Mouse (Mus musculus): ENCODE measurements around the gene Slc16a12. TPM values are rescaled to one million over a fixed set of nuclear protein-coding genes. Genes with fewer than 3 reads are reported as not detected.

Gene Slc16a12
- polyA plus RNA-seq, 1 experiment from 2014 or later: 0.74 TPM

DNA sequence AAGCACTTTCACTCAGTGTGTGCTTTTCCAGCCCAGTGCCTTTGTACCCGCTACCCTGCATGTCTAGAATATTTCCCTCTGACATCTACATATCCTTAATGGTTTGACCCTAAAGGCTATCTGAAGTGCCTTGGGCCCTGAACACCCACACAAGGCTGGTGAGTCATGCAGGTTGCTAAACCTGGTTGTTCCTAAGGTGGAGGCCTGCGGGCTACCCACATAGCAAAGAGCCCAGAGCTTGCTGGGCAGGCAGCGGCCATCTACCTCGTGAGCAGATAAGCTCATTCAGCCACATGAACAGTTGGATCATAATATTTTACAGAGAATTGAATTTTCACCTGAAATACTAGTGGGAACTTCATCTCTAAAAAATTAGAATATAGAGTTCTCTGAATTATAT is 11.2 kb downstream of the Slc16a12 start:
- no peaks in the 10 kb centered on the region for H3K36me3 ChIP-seq (ENCODE audit: control insufficient read depth, insufficient read depth, low read length)
- no peaks in the 10 kb centered on the region for H3K9me3 ChIP-seq (ENCODE audit: control insufficient read depth, low read length)
- no peak overlapping the region for H3K4me3 ChIP-seq (ENCODE audit: low read depth, low read length)
- no peaks in the 10 kb centered on the region for H3K4me1 ChIP-seq (replicated peaks; ENCODE audit: control insufficient read depth, insufficient read depth)
- DNase-seq (ENCODE audit: low spot score) (peak; percentile 37), ATAC-seq (ENCODE audit: low FRiP score, low TSS enrichment) (peak; percentile 87)
- H3K27ac ChIP-seq (replicated peaks): no peak overlapping the region
- TF ChIP-seq EP300 (optimal IDR thresholded peaks at IDR 0.05) (no peak), CTCF (IDR thresholded peaks at IDR 0.05; ENCODE audit: low read depth) (no peak)
- 59% methylated on average over 4 of the region's 4 CpGs for WGBS
- no peak overlapping the region for H3K9ac ChIP-seq (ENCODE audit: low read length)
- H3K27me3 ChIP-seq (ENCODE audit: control insufficient read depth, insufficient read depth, low read length): no peaks in the 10 kb centered on the region
- no peak overlapping the region for H3K4me2 ChIP-seq (replicated peaks; ENCODE audit: low read depth)

DNA sequence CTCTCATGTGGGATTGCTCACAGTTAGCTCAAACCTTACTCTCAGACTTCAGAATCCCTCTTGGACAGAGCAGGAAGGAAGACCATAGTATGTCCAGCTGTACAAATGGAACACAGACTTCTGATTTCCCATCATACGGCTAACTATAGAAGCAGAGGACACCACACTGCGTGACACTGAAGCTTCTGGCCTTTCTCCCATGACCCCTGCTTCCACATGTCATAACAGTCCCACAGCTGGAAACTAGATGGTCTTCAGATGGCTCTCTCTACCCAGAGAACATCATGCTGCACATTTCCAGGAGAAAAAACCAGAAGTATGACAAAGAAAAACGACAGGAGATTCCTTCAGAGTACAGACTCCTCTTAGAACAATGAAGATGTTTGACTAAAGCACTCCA is 14.1 kb downstream of the Slc16a12 start:
- 44% methylated on average over 3 of the region's 3 CpGs for WGBS

DNA sequence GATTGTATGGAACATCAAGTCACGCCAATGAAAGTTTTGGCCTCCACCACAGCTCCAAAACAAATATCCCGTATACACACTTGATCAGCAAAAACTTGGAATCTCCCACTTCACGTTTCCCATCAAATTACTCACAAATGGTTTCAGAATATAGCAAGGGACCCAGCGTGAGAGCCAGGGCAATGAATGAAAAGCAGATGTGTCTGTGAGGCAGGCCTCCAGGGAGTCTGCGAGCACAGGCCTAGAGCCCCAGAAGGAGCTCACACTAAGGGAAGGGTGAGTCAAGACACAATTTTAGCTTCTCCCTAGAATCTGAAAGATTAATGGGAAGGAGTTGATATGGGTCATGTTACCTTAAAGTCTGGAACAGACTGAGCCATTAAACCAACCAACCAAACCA is 15.7 kb downstream of the Slc16a12 start:
- H3K4me1 ChIP-seq (replicated peaks; ENCODE audit: control insufficient read depth, insufficient read depth): no peaks in the 10 kb centered on the region
- H3K27me3 ChIP-seq (ENCODE audit: control insufficient read depth, insufficient read depth, low read length): no peaks in the 10 kb centered on the region
- no peak overlapping the region for H3K4me2 ChIP-seq (replicated peaks; ENCODE audit: low read depth)
- H3K4me3 ChIP-seq (ENCODE audit: low read depth, low read length): no peak overlapping the region
- 0 out of 2 replicates have a peak, but pooled peaks cover 3% of the 10 kb centered on the region for H3K9me3 ChIP-seq (ENCODE audit: control insufficient read depth, low read length)
- DNase-seq (ENCODE audit: low spot score): no peak
- no peak overlapping the region for H3K9ac ChIP-seq (ENCODE audit: low read length)
- WGBS: 75% methylated on average over 5 of the region's 5 CpGs
- TF ChIP-seq EP300 (optimal IDR thresholded peaks at IDR 0.05) (no peak), CTCF (IDR thresholded peaks at IDR 0.05; ENCODE audit: low read depth) (no peak)
- H3K27ac ChIP-seq (replicated peaks): no peak overlapping the region
- no peaks in the 10 kb centered on the region for H3K36me3 ChIP-seq (ENCODE audit: control insufficient read depth, insufficient read depth, low read length)
- ATAC-seq (ENCODE audit: low FRiP score, low TSS enrichment): no peak

More for the DNA sequence above, 14.1 kb downstream of the Slc16a12 start:
- DNase-seq (ENCODE audit: low spot score) (no peak), ATAC-seq (ENCODE audit: low FRiP score, low TSS enrichment) (no peak; the same call in 1 of the 2 replicates)
- Histone ChIP-seq H3K36me3 (ENCODE audit: control insufficient read depth, insufficient read depth, low read length) (no peaks in the 10 kb centered on the region), H3K27me3 (ENCODE audit: control insufficient read depth, insufficient read depth, low read length) (no peaks in the 10 kb centered on the region), H3K27ac (replicated peaks) (no peak overlapping the region), H3K4me1 (replicated peaks; ENCODE audit: control insufficient read depth, insufficient read depth) (no peaks in the 10 kb centered on the region), H3K9me3 (ENCODE audit: control insufficient read depth, low read length) (no peaks in the 10 kb centered on the region), H3K4me2 (replicated peaks; ENCODE audit: low read depth) (no peak overlapping the region), H3K9ac (ENCODE audit: low read length) (no peak overlapping the region), H3K4me3 (ENCODE audit: low read depth, low read length) (no peak overlapping the region)
- no peak for TF ChIP-seq CTCF (IDR thresholded peaks at IDR 0.05; ENCODE audit: low read depth)
- no peak for TF ChIP-seq EP300 (optimal IDR thresholded peaks at IDR 0.05)

DNA sequence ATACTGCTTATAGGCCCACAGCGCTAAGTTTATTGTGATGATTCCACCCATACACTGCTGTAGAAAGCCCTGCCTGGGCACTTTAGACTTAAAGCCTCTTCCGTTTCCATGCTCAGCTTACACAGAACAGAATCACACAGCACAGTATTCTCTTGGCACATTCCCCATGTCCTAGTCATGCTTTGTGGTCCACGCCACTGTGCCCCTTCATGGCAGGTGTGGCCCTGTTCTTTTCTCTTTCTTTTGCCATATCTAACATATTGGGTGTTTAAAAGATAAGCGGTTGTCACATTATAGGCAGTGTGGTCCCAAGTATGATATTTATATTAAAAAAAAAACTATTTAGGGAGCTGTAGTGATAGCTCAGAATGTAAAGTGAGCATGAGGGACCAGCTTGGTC is 16.5 kb downstream of the Slc16a12 start:
- ATAC-seq (ENCODE audit: low FRiP score, low TSS enrichment): no peak
- Histone ChIP-seq H3K4me3 (ENCODE audit: low read depth, low read length) (no peak overlapping the region), H3K4me2 (replicated peaks; ENCODE audit: low read depth) (no peak overlapping the region), H3K27ac (replicated peaks) (no peak overlapping the region), H3K9me3 (ENCODE audit: control insufficient read depth, low read length) (0 out of 2 replicates have a peak, but pooled peaks cover 3% of the 10 kb centered on the region), H3K4me1 (replicated peaks; ENCODE audit: control insufficient read depth, insufficient read depth) (no peaks in the 10 kb centered on the region), H3K36me3 (ENCODE audit: control insufficient read depth, insufficient read depth, low read length) (no peaks in the 10 kb centered on the region), H3K27me3 (ENCODE audit: control insufficient read depth, insufficient read depth, low read length) (no peaks in the 10 kb centered on the region), H3K9ac (ENCODE audit: low read length) (no peak overlapping the region)
- 87% methylated on average over 4 of the region's 4 CpGs for WGBS
- no peak for DNase-seq (ENCODE audit: low spot score)
- TF ChIP-seq CTCF (IDR thresholded peaks at IDR 0.05; ENCODE audit: low read depth) (no peak), EP300 (optimal IDR thresholded peaks at IDR 0.05) (no peak)

DNA sequence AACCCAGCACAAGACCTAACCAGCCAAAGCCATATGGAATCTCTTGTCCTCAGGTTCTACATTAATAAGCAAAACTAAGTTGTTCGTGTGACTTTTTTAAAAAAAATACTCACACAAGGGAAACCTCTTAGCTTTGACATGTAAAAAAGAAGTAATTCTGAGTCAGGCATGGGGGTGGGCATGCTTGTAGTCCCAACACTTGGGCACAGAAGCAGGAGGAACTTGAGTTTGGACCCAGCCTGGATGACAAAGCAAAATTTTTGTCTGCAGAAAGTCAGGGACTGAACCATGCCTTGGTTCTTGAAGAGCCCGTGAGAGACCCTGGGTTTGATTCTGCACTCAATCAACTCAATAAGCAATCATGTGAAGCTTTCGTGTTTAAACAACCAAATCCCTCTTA is 17.6 kb downstream of the Slc16a12 start:
- H3K36me3 ChIP-seq (ENCODE audit: control insufficient read depth, insufficient read depth, low read length): no peaks in the 10 kb centered on the region
- H3K9me3 ChIP-seq (ENCODE audit: control insufficient read depth, low read length): 0 out of 2 replicates have a peak, but pooled peaks cover 3% of the 10 kb centered on the region
- no peak for DNase-seq (ENCODE audit: low spot score)
- WGBS: 66% methylated on average over 3 of the region's 3 CpGs
- no peak overlapping the region for H3K4me3 ChIP-seq (ENCODE audit: low read depth, low read length)
- H3K27ac ChIP-seq (replicated peaks): no peak overlapping the region
- no peaks in the 10 kb centered on the region for H3K27me3 ChIP-seq (ENCODE audit: control insufficient read depth, insufficient read depth, low read length)
- TF ChIP-seq EP300 (optimal IDR thresholded peaks at IDR 0.05) (no peak), CTCF (IDR thresholded peaks at IDR 0.05; ENCODE audit: low read depth) (no peak)
- H3K9ac ChIP-seq (ENCODE audit: low read length): no peak overlapping the region
- H3K4me2 ChIP-seq (replicated peaks; ENCODE audit: low read depth): no peak overlapping the region
- no peak for ATAC-seq (ENCODE audit: low FRiP score, low TSS enrichment)
- no peaks in the 10 kb centered on the region for H3K4me1 ChIP-seq (replicated peaks; ENCODE audit: control insufficient read depth, insufficient read depth)

DNA sequence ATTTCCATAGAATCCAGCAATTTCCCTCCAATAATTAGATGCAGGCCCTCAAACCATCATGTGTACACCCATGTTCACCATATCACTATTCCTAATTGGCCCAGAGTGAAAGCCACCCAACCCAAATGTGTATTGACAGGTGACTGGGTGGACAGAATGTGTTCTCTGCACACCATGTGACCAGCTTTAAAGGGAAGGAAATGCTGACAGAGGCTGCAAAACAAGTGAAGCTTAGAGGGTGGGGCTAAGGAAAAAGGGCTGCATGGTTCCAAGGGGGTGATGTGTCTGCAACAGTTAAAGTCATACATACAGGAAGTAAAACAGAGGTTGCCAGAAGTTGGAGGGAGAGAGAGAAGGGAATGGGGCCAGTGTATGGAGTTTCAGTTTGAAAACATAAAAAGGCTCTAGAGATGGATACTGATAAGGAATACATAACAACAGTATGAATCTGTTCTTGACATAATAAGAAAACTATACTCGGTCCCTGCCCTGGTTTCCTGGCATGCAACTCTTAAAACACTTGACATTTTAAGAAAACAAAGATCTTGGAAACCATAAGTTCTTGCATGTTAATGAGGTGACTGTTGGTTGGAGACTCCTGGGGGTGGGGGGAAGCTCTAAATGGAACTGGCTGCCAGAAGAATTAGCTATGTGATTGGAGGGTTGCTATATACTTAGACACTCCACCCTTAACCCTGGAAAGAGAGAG is 20.7 kb downstream of the Slc16a12 start:
- H3K4me2 ChIP-seq (replicated peaks; ENCODE audit: low read depth): no peak overlapping the region
- no peaks in the 10 kb centered on the region for H3K4me1 ChIP-seq (replicated peaks; ENCODE audit: control insufficient read depth, insufficient read depth)
- no peak for DNase-seq (ENCODE audit: low spot score)
- H3K9me3 ChIP-seq (ENCODE audit: control insufficient read depth, low read length): 0 out of 2 replicates have a peak, but pooled peaks cover 3% of the 10 kb centered on the region
- H3K4me3 ChIP-seq (ENCODE audit: low read depth, low read length): no peak overlapping the region
- H3K27ac ChIP-seq (replicated peaks): no peak overlapping the region
- no peaks in the 10 kb centered on the region for H3K27me3 ChIP-seq (ENCODE audit: control insufficient read depth, insufficient read depth, low read length)
- ATAC-seq (ENCODE audit: low FRiP score, low TSS enrichment): no peak
- H3K9ac ChIP-seq (ENCODE audit: low read length): no peak overlapping the region
- no peaks in the 10 kb centered on the region for H3K36me3 ChIP-seq (ENCODE audit: control insufficient read depth, insufficient read depth, low read length)
- TF ChIP-seq CTCF (IDR thresholded peaks at IDR 0.05; ENCODE audit: low read depth) (no peak), EP300 (optimal IDR thresholded peaks at IDR 0.05) (no peak)
- 75% methylated on average over 1 of the region's 1 CpGs for whole genome bisulfite sequencing

Data from stomach, postnatal 0 days (tissue).